Mouse (Mus musculus) erythroblast, embryonic 14.5 days (primary cell): ENCODE measurements around the gene Usp4.

Source experiments
- GATA1 ChIP-seq: IDR thresholded peaks from 2 replicates; pipeline ENCODE4 v1.6.1; 2012; ENCODE audit warnings: low read length, inconsistent platforms, mixed read lengths
- TAL1 ChIP-seq: IDR thresholded peaks from 3 replicates; pipeline ENCODE4 v1.6.1; 2012; ENCODE audit warnings: low read length, inconsistent platforms, mixed read lengths

GRCm38 (mm10) chr9:108428384-108428783 lies 80.7 kb downstream of the Usp4 start, which contains the start of gene Ccdc36:
- TF ChIP-seq TAL1: no peak
- TF ChIP-seq GATA1: no peak
